Mouse (Mus musculus) hematopoietic stem cell, adult 5-6 weeks (primary cell): Measurements from ENCODE around the gene Klhl6. TPM values are rescaled to one million over a fixed set of nuclear protein-coding genes. Genes with fewer than 3 reads are reported as not detected.

Source experiments
- ATAC-seq, 2 experiments: fragments of 125-278 bp in 1 of 2; replicated peaks in 1 of 2; 2 replicates each; pipeline ENCODE4 v1.8.0; 2016 to 2017; ENCODE audit warnings: inconsistent platforms in 2 of 2, mild to moderate bottlenecking in 2 of 2, moderate number of reproducible peaks in 2 of 2, low read depth in 1 of 2, moderate TSS enrichment in 1 of 2; ENCODE audit not compliant: low FRiP score in 2 of 2, poor library complexity in 2 of 2, severe bottlenecking in 2 of 2, insufficient read depth in 1 of 2, low TSS enrichment in 1 of 2
- total RNA-seq: library from RNA; stranded (forward); fragments of 172-1452, 232-1000 nt; gene quantifications from 2 replicates; pipeline ENCODE4 v1.2.3, GENCODE M21; 2017

Klhl6 gene
- total RNA-seq, 1 experiment from 2014 or later = 163 TPM

DNA sequence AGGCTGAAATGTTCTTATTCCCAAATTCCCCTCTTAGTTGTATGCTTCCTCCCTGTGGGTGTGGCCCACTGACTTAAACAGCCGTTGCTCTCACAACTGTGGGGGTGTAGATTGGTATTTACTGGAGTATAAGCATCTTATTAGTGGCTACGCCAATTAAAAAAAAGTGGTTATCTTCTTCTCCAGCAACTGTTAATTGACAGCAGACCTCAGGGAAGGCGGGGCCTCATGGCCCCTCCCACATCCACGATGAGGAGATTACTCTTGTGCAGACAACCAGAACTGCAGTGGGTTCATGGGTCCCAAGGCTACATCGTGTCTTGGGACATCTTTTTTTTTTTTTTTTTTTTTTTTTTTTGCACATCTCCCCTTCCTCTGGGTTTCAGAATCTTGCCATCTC is 5.6 kb downstream of the Klhl6 start:
- no peak for ATAC-seq

DNA sequence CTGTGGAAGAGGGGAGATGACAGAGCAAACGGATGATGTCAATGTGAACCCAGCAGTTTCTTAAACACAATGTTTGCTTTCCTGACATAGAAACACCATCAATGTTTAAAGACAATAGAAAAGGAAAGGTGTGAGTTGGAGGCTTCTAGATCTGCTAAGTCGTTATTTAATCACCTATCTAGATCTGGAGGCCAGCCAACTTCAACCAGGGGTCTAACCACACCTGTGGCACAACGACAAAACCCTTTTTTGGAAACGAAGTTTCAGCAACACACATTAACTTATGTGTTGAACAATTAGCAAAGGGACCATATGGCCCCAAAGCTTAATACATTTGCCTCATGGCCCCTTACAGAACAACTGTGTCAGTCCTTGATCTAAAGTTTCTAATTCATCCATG is 6.0 kb downstream of the Klhl6 start:
- no peak for ATAC-seq

DNA sequence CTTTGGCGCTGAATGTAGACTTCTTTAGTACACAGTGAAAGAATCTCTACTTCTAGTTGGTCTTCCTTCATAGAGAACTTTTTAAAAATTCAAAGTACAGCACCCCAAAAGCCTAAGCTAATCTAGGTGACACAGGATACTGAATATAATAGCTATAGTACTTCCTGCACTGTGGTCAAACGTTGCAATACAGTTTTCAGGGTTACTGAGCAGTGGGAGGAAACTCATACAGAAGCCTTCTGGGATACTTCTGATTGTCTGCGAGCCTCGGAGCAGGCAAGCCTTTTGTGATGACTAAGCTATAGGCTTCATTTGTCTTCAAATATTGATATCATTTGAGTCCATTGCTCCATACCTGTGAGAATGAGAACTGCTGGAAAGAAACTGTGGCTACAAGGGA is 7.4 kb downstream of the Klhl6 start:
- peak in 1 of 2 experiments; percentile 18; a peak in 1 of 4 replicates for ATAC-seq

DNA sequence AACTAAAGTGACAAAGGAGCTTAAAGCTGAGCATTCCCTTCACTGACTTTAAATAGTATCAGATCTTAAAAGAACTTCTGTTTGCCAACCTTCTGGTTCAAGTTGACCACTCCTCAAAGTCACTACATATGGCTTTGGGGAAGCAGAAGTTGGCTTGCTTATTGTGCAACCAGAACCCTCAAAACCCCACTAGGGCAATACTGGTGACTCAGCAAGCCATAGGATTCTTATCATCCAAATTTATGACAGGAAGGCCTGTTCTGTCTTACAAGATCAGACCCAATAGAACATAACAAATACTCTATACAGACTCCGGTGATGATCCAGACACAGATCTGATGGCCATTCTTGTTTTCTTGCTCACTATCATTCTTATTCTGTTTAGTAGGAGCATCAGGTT is 9.4 kb downstream of the Klhl6 start:
- ATAC-seq = peak; percentile 82 to 94

DNA sequence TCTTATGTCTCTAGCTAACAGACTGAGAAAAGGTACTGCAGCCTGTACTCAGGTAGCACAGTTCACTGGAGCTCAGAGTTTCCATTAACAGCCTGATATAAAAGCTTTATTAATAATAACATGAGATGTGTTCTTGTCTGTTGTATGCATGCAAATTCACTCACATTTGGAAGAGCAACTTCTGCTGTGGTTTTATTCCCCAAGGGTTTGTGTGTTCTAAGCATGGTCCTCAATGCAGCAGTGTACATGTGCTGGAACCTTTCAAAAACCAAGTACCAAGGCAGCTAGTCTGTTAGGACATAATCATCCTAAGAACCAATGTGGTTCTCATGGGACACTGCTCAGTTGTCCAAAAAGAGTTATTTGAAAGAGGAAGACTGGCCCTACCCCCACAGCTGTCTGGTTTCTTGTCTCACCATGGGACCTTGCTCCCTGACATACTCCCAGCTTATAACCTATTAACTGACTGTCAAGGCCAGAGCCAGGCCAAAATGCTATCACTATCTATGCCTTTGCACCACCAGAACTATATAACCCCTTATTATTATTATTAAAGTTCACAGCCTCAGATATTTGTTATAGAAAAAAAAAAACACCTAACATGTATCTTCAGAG is 10.0 kb downstream of the Klhl6 start:
- no peak for ATAC-seq

DNA sequence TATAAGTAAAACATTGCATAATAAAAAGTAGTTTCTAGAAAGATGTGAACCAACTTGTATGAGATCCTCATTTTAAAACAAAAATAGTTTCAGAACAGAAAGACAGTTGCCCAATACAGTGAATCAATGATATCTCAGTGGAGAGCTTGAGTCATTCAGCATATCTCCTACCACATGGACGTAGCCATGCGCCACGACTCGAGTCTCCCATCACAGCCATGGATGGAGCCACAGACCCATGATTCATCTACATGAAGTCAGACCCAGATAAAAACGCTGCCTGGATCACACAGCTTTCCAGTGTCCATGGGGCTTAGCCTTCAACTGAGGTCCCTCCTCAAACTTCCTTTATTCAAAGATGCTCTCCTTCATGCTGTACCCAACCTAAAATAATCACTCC is 13.3 kb downstream of the Klhl6 start:
- no peak for ATAC-seq

DNA sequence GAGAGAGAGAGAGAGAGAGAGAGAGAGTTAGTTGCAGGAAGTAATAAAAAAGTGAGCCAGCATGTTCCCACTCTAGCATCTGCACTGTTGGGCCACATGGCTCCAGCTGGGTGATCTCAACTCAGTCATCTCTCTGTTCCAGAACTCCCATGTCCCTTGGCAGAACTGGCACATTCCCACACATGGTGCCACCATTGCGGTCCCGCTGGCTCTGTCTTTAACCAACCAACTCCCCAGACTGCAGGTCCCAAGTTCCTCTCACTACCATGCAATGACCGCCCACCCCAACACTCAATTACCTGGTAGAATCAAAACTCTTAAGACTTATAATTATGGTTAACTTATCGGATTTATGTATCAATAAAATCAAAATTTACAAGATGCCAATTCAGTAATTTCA is 14.2 kb downstream of the Klhl6 start:
- no peak for ATAC-seq

DNA sequence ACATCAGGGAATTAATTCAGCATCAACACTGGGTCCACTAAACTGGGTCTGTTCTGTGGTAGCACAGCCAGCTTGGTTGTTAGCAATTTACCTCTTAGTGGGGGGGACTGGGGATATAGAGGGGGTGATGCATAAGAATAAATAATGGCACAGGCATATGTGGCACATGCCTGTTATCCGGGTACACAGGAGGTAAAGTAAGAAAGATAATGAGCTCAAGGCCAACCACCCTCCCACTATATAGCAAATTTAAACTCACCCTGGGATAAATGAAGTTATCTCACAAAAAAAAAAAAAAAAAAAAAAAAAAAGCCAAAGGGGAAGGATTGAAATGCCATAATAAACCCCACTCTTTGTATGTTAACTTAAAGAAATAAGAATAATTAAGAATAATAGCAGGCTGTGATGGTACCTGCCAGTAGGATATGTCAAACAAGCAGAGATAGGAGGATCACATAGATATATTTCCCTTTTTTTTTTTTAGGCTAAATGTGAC is 14.9 kb downstream of the Klhl6 start:
- no peak for ATAC-seq

DNA sequence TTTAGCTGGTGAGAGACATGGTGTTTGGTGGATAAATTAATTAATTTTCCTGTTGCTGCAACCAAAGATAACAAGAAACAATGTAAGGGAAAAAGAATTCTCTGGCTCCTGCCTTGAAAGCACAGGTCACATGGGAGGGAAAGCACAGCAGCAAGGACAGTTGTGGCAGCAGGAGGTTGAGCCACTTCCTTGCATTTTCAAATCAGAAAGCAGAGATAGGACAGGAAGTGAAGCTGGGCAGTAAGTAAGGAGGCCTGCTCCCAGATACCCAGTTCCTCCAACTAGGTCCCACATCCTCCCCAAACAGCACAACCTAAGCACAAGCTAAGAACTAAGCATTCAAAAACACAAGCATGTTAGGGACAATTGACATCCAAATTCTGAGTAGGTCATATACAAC is 15.9 kb downstream of the Klhl6 start:
- peak in 1 of 2 experiments; percentile 32; a peak in 1 of 4 replicates for ATAC-seq

DNA sequence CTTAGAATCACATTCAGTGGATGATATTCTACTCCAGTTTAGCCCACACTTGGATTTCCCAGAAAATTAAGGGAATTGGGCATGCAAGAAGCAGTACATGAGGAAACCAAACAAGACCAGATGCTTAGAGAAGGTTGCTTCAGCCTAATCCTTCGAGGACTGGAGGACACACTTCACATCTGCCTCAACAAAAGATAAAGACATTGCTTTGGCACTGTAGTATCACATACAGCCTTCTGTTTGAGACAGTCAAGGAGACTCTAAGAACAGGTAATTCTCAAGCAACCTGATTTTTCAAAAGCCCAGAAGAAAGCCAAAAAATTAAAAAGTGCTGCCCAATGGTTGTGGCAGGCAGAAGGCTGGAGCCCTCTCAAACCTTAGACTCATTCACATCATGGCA is 16.4 kb downstream of the Klhl6 start:
- no peak for ATAC-seq

DNA sequence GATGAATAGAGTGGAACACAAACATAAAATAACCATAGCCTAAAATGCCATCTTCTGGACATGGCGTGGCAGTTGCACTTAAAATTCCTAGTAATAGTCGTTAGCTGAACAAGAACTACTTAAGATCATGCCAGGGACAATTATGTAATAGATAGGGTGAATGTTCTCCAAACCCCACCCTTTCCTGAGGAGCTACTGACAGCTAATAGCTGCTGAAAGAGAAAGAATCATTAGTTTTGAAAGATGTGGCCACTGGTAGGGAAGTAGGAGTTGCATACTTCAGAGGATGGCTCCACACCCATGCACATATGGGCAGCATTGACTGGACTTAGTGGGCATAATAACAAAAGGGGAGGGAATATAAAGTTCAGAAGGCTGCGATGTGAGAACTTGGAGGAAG is 19.9 kb downstream of the Klhl6 start:
- peak in 1 of 2 experiments; percentile 57; a peak in 1 of 4 replicates for ATAC-seq

DNA sequence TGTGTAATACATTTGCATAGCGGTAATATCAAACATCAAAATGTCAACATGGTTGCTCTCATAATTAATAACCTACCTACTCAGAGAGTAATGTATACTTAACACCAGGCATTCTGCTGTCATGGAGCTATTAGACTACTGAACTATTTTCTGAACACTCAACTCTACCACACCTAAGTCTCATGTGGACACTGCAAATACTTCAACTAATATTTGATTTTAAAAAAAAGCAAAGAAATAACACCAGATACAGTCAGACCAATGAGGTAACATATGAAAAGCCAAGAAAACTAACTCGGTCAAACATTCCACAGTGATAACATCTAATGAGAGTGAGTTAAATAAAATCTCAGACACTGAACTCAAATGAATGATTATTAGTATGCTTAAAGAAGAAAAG is 21.8 kb downstream of the Klhl6 start:
- ATAC-seq = no peak

DNA sequence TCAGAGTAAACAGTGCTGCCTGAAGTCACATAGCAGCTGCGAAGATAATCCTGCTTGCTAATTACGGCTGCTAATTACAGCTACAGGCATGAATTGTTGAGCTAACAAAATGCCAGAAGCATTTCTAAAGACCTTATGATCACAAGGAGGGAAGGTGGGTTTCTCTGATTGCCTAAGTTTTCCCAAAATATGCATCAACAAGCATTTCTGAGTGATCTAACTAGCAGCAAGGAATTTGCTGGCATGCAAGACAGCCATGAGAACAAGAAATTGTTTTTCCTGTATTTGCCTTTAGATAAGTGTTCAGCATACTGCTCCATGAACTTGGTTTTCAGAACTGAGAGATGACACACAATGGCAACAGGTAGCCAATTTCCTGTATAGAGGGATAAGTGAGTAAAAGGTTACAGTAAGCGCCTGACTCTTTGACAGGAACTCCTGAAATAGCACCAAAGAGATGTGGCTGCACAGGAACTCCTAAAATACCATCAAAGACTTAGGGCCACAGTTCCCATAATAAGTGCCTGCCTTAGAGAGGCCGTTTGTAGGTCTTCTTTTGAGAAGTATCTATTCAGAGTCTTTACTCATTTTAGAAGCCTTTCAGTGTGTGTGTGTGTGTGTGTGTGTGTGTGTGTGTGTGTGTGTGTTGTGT is 22.3 kb downstream of the Klhl6 start:
- ATAC-seq = no peak

DNA sequence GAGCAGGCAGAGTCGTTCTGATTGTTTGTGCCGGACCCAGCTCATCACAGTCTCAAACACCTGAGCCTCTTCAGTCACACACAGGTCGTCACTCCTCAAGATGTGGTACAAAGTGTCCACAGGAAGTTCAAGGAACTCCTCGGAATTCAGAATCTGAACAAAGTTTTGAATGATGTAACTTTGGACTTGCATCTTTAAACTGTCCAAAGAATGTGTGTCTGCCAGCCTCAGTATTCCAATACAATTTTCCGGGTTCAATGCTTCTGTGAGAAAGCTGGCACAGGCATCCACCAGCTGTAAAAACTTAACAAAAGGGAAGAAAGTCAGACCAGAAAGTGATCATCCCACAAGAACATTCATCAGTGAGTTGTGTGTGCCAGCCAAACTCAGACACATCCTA is 25.8 kb downstream of the Klhl6 start:
- no peak for ATAC-seq

DNA sequence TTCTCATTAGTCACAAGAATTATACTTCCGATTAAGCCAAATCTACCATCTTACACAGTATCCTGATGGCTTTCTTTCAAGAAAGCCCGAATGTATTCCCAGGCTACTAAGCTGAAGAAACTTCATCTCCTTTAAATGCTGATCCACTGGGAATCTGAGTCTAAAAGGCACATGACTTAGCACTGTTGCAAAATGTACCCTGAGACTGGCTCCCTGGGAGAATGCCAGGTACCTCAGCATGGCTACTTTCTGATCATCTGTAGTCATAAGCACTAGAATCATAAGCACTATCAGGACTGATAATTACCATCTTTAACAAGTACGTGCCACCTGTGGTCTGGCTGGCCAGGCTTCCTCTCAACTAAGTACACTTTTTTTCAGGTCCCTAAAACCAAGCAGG is 35.5 kb downstream of the Klhl6 start:
- no peak for ATAC-seq

DNA sequence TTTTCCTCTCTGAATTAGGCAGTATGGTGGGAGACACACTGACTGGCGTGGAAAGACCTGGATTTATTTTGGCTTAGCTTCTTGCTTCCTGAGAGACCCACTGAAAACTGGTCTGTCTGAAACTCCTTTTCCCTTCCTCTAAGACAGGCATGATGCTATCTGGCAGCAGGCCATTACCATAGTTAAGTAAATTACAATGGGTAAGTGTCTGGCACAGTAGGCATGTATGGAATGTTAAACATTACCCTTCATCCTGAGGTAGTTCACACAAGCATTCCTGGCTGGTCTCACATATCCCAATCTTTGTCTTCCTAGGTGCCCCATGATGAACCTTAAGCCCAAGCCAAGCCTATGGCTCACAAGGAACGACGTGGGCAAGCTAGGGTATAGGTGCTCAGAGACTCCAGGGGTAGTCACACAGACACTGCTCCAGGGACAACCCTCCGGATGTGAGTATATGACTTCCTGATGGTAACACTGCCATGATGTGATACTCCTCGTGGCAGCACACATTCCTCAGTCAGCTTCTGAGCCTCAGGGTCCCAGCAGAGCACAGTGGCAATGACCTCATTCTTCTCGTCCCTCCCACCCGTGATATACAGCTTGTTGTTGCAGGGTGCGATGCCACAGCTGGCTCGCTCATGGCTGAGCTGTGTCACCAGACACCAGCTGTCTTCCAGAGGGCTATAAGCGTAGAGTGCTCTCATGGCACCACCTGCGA is 36.1 kb downstream of the Klhl6 start:
- no peak; a peak in 1 of 4 replicates for ATAC-seq

DNA sequence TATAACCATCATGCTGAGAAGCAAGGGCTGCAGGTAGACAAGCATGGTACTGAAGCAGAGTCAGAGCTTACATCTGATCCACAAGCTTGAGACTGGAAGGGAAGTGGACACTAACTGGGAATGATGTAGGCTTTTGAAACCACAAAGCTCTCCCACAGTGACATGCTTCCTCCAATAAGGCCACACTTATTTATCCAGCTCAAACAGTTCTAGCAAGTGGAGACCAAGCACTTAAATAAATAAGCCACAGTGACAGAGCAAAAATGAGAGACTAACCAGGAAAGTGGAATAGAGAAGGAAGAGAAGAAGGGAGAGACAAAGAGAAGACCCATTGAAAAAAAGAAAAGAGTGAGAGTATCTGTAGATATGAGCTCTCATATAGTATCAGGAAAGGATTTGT is 62.0 kb downstream of the Klhl6 start:
- peak; percentile 27 to 45 for ATAC-seq

DNA sequence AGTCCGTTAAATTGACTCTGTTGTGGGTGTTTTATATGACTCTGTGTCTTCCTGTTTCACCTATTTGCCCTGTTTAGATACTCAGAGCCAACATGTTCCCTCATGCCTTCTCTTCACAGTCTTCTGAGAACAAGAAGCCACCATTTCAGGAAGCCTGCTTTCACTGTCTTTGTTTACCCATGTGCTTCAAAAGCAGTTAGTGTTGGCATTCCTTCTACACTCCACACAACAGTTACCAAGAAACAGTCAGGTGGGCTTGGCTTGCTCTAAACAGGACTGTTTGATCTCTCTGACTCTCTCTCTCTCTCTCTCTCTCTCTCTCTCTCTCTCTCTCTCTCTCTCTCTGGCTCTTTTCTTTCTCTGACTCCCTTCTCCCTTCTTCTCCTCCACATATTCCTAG is 64.6 kb downstream of the Klhl6 start:
- ATAC-seq = no peak
